Mouse (Mus musculus) liver, embryonic 14.5 days (tissue): Measurements from ENCODE around the gene Ccdc12. TPM values are rescaled to one million over a fixed set of nuclear protein-coding genes. Genes with fewer than 3 reads are reported as not detected.
A peak's percentile ranks its signal among the peaks of the same experiment; 100 is the strongest.

Source experiments
- ATAC-seq: fragments of 200-750 bp; cut with Nextera tagmentation; 2 replicates; pipeline ENCODE4 v1.8.0; 2017; ENCODE audit warnings: moderate number of reproducible peaks, mild to moderate bottlenecking, moderate library complexity; ENCODE audit not compliant: insufficient read depth
- DNase-seq, 3 experiments: peaks; one replicate each; pipeline ENCODE4 v3.0.0-alpha.2; 2012 to 2013; ENCODE audit warnings: low read depth in 3 of 3, low spot score in 3 of 3
- H3K27ac ChIP-seq: fragments of 300-500 bp; sonication (generic); 2 replicates; pipeline ENCODE4 v1.5.1; 2014; ENCODE audit warnings: moderate library complexity, mild to moderate bottlenecking, control low read depth, inconsistent platforms
- H3K27me3 ChIP-seq: fragments of 300-500 bp; sonication (generic); 2 replicates; pipeline ENCODE4 v1.6.1; 2014; ENCODE audit warnings: mild to moderate bottlenecking, low read length, moderate library complexity; ENCODE audit not compliant: control insufficient read depth, insufficient read depth
- H3K36me3 ChIP-seq: fragments of 300-500 bp; sonication (generic); replicated peaks from 2 replicates; pipeline ENCODE4 v1.6.1; 2014; ENCODE audit warnings: low read depth; ENCODE audit not compliant: control insufficient read depth, insufficient read depth
- H3K4me1 ChIP-seq, 2 experiments: fragments of 200-500 bp in 1 of 2; fragments of 300-500 bp in 1 of 2; sonication (generic) in 1 of 2; replicated peaks; 2 replicates each; pipeline ENCODE4 v1.6.1; 2012 to 2014; ENCODE audit warnings: antibody characterized with exemption in 1 of 2, inconsistent platforms in 1 of 2, low read length in 1 of 2; ENCODE audit not compliant: control insufficient read depth in 2 of 2, insufficient read depth in 2 of 2
- H3K4me2 ChIP-seq: fragments of 300-500 bp; sonication (generic); 2 replicates; pipeline ENCODE4 v1.6.1; 2014; ENCODE audit warnings: low read depth, mild to moderate bottlenecking, control low read depth, moderate library complexity
- H3K4me3 ChIP-seq, 2 experiments: fragments of 200-500 bp in 1 of 2; fragments of 300-500 bp in 1 of 2; sonication (generic) in 1 of 2; 2 replicates each; pipeline ENCODE4 v1.5.1; 2012 to 2014; ENCODE audit warnings: low read depth in 2 of 2, low read length in 2 of 2, mild to moderate bottlenecking in 2 of 2, control low read depth in 1 of 2, inconsistent platforms in 1 of 2, moderate library complexity in 1 of 2; ENCODE audit not compliant: insufficient read depth in 1 of 2
- H3K9ac ChIP-seq: fragments of 300-500 bp; sonication (generic); replicated peaks from 2 replicates; pipeline ENCODE4 v1.6.1; 2014; ENCODE audit warnings: mild to moderate bottlenecking, control low read depth, moderate library complexity
- H3K9me3 ChIP-seq: fragments of 300-500 bp; sonication (generic); 2 replicates; pipeline ENCODE4 v1.6.1; 2016; ENCODE audit warnings: low read length, mixed read lengths; ENCODE audit not compliant: control insufficient read depth
- CTCF ChIP-seq: IDR thresholded peaks from 2 replicates; pipeline ENCODE4 v1.5.1; 2016; ENCODE audit warnings: antibody characterized with exemption, low read depth, control low read depth
- EP300 ChIP-seq: IDR thresholded peaks from 2 replicates; pipeline ENCODE4 v1.6.1; 2016; ENCODE audit warnings: antibody characterized with exemption, low read depth
- WGBS: fragments of 180-500 bp; shearing (Covaris S2); extraction: QIAGEN DNeasy Blood & Tissue Kit; methylation state at CpG from one replicate; pipeline ENCODE4 v1.1.7; 2014; ENCODE audit not compliant: insufficient replicate concordance; 5-methylcytosine and 5-hydroxymethylcytosine counted together
- polyA plus RNA-seq, 2 experiments: library from polyadenylated mRNA; depleted of rRNA in 1 of 2; stranded (reverse) in 1 of 2; unstranded in 1 of 2; fragments of >200 nt; fragmentation: Nextera tagmentation in 1 of 2; extraction: Ambion mirVana in 1 of 2; gene quantifications; 2 replicates each; pipeline versions ENCODE4 v1.2.1 to v1.2.3; 2012 to 2014

The Ccdc12 gene
- polyA plus RNA-seq, 2 experiments, result 64.5 to 66.0 TPM

DNA sequence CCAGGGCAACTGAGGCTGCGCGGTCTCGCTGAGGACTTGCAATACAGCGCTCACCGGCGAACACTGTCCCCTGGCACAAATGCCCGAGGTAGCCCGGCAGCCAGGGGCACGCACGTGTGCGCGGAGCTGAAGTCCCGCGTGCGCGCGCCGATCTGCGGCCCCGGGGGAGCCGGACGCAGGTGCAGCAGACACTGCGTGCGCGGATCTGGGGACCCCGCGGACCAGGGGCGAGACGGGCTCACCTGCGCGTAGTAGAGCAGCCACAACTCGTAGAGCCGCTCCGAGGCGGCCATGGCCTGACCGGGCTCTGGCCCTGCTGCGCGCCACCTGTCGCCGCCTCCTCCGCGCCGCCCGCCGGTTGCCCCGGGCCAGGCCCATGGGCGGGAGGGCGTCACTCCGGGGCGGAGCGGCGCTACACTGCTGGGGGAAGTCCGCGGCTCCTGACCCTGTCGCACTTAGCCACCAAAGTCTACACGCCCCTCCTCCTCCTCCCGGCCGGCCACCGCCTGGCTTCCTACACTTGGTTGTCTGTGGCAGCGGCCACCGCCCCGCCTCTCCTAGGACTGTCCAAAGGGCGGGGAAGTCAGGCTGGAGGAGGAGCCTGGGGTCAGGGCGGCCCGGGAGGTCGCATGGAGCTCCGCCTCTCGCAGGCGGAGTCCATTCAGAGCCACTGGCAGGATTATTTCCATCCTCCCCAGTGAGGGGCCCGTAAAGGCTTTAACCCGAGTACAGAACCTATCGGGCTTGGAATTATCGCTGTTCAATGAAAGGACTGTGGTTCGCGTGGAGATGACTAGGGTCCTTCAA is 2.4 kb upstream of the Ccdc12 start, which contains the start of gene Nbeal2:
Gene Nbeal2, minus strand, starts transcription at position 507 of the 807 bp plus-strand sequence.
- Histone ChIP-seq H3K4me3 (peak within 1 kb of the TSS; percentile 62 to 82), H3K36me3 (no peaks in the 10 kb centered on the region), H3K9me3 (no peaks in the 10 kb centered on the region), H3K27ac (peak within 1 kb of the TSS; percentile 30), H3K9ac (peak within 1 kb of the TSS; percentile 69), H3K4me2 (peak within 1 kb of the TSS; percentile 90), H3K27me3 (peaks cover 19% of the 10 kb centered on the region), H3K4me1 (peaks cover 29 to 36% of the 10 kb centered on the region in 2 experiments)
- ATAC-seq (peak; percentile 83), DNase-seq (peak; percentile 87 to 93 (median 91))
- TF ChIP-seq CTCF (peak; percentile 29; the same call in 1 of the 2 replicates), EP300 (no peak)
- under 1% methylated on average over 70 of the region's 75 CpGs for WGBS

DNA sequence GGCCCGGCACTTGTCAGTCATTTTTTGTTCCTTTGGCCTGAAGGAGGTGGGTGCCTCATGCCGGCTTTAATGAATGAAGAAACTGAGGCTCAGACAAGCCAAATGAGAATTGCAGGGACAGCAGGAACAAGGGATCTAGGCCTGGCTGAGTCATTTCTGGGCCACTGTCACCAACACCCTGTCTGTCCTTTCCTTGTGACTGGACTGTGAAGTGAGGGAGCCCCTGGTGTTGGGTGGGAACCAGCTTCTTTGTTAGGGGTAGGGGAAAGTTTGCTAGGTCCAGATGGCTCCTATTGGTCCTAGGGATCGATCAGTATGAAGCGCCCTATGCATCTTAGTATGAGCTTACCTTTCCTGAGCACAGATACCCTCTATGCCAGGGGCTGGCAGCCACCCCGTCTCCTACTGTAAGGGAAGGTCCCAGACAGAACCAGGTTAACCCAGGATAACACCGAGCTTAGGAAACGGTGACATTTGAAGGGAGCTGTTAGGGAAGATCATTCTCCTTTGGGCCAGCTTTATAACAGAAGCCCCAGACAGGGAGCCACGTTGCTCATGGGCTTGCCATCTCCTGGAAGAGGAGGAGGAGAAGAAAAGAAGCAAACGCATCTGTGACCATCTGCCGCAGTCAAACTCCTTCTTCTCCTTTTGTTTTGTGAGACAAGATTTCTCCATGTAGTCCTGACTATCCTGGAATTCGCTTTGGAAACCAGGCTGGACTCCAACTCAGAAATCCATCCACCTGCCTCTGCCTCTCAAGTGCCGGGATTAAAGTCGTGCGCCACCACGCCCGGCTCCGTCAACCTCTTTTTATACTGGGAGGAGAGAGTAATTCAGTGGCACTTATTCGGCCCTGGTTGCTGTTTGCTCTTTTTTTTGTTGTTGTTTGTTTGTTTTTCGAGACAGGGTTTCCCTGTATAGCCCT is 1.3 kb upstream of the Ccdc12 start:
- Histone ChIP-seq H3K4me3 (peak overlapping the region; percentile 49 to 82), H3K36me3 (no peaks in the 10 kb centered on the region), H3K4me1 (peaks cover 32 to 44% of the 10 kb centered on the region in 2 experiments), H3K27me3 (peaks cover 19% of the 10 kb centered on the region), H3K9me3 (no peaks in the 10 kb centered on the region), H3K27ac (peak overlapping the region; percentile 16; the same call in 1 of the 2 replicates), H3K9ac (0 out of 2 replicates have a peak overlapping the region, but pooled peaks have one; percentile 44), H3K4me2 (peak overlapping the region; percentile 97)
- TF ChIP-seq CTCF (no peak), EP300 (no peak)
- no peak for DNase-seq
- WGBS, result 76% methylated on average over 19 of the region's 19 CpGs
- ATAC-seq, result no peak

DNA sequence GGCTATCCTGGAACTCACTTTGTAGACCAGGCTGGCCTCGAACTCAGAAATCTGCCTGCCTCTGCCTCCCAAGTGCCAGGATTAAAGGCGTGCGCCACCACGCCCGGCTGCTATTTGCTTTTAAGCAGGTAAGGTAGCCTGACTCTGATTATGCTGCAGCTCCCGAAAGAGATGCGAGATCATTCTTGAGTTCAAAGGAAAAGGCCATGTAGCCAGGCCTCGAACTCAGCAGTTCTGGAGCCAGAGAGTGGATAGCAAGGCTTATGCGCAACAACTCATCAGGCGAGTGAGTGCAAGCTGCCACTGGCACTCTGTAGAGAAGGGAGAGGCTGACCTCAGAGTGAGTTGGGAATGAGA is 674 bp upstream of the Ccdc12 start:
- Histone ChIP-seq H3K27me3 (peaks cover 19% of the 10 kb centered on the region), H3K9ac (peak overlapping the region; percentile 88; the same call in 1 of the 2 replicates), H3K4me1 (peaks cover 32 to 51% of the 10 kb centered on the region in 2 experiments), H3K36me3 (no peaks in the 10 kb centered on the region), H3K27ac (peak overlapping the region; percentile 68), H3K4me2 (peak overlapping the region; percentile 97), H3K4me3 (peak overlapping the region; percentile 82 to 90), H3K9me3 (no peaks in the 10 kb centered on the region)
- WGBS, result 77% methylated on average over 10 of the region's 10 CpGs
- TF ChIP-seq CTCF (no peak), EP300 (no peak)
- DNase-seq (no peak), ATAC-seq (no peak)

DNA sequence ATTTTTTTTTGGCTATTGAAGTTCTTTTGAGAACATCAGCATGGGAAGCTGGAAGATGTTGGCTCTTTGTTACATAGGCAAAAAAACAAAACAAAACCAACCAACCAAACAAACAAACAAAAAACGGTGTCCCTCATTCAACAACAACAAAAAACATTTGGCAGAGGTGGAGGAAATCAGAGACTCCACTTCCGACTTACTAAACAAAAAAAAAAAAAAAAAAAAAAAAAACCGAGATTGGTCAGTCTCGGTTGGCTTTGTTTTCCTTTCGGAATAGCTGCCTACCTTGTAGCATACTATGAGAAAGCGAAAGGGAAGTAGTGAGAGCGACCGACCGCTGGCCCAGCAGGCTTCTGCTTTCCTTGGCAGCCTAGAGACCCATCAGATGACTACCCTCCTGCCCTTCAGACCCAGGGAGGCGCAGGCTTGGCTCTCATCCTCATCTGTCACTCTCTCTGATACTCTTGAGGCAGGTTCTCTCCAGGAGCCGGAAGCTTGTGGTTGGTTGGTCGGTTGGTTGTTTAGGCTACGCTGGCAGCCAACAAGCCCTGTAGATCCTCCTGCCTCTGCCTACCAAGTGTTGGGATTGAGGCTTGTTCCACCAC is 1.3 kb downstream of the Ccdc12 start:
- Histone ChIP-seq H3K9me3 (no peaks in the 10 kb centered on the region), H3K9ac (peak overlapping the region; percentile 78), H3K4me2 (peak overlapping the region; percentile 87), H3K36me3 (no peaks in the 10 kb centered on the region), H3K27me3 (peaks cover 12% of the 10 kb centered on the region), H3K27ac (peak overlapping the region; percentile 69), H3K4me1 (peaks cover 36 to 66% of the 10 kb centered on the region in 2 experiments), H3K4me3 (peak overlapping the region; percentile 82 to 90)
- DNase-seq (no peak), ATAC-seq (no peak)
- WGBS, result 7% methylated on average over 13 of the region's 13 CpGs
- TF ChIP-seq CTCF (no peak), EP300 (no peak)
